Mouse (Mus musculus): ENCODE results near the gene Tfpi. TPM values are rescaled to one million over a fixed set of nuclear protein-coding genes. Genes with fewer than 3 reads are reported as not detected.
"Not testable (repeated sequence)": the region's sequence is repeated elsewhere in the genome, so short reads cannot be mapped to it uniquely, and the experiment has no call there.

The Tfpi gene
- polyA plus RNA-seq, 1 experiment from 2014 or later: 24.5 TPM

- Histone ChIP-seq H3K27ac (ENCODE audit: low read depth, low read length) (no peak overlapping the region), H3K4me2 (ENCODE audit: low read depth) (no peak overlapping the region), H3K9me3 (ENCODE audit: control insufficient read depth, low read length) (no peaks in the 10 kb centered on the region), H3K4me1 (ENCODE audit: control insufficient read depth, insufficient read depth, low read length) (no peaks in the 10 kb centered on the region), H3K27me3 (ENCODE audit: control insufficient read depth, insufficient read depth, low read length) (no peaks in the 10 kb centered on the region), H3K36me3 (ENCODE audit: control insufficient read depth, insufficient read depth, low read length) (no peaks in the 10 kb centered on the region), H3K9ac (ENCODE audit: low read length) (no peak overlapping the region), H3K4me3 (ENCODE audit: low read depth, low read length) (no peak overlapping the region)
- DNase-seq (ENCODE audit: low spot score) (no peak), ATAC-seq (ENCODE audit: insufficient read depth, low FRiP score, low TSS enrichment) (no peak)
Observed at GRCm38 (mm10) chr2:84389075-84389474, 87.5 kb downstream of the Tfpi start.

DNA sequence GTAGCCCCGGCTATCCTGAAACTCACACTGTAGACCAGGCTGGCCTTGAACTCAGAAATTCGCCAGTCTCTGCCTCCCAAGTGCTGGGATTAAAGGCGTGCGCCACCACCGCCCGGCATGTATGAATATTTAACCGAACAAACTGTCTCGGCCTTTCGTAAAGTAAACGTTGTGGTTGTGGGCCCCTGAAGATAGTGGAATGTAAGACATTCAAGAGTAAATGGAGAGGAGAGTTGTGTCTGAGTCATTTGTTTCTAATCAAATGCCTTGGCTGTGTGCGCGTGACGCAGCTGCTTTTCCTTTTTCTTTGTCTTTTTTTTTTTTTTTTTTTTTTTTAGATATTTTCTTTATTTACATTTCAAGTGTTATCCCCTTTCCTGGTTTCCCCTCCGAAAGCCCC is 88.0 kb downstream of the Tfpi start:
- not testable (repeated sequence) for H3K4me2 ChIP-seq (ENCODE audit: low read depth); H3K4me1 ChIP-seq (ENCODE audit: control insufficient read depth, insufficient read depth, low read length); ATAC-seq (ENCODE audit: insufficient read depth, low FRiP score, low TSS enrichment); H3K9ac ChIP-seq (ENCODE audit: low read length); H3K9me3 ChIP-seq (ENCODE audit: control insufficient read depth, low read length); H3K27ac ChIP-seq (ENCODE audit: low read depth, low read length); H3K27me3 ChIP-seq (ENCODE audit: control insufficient read depth, insufficient read depth, low read length); H3K4me3 ChIP-seq (ENCODE audit: low read depth, low read length); H3K36me3 ChIP-seq (ENCODE audit: control insufficient read depth, insufficient read depth, low read length); DNase-seq (ENCODE audit: low spot score)
- WGBS: 88% methylated on average over 14 of the region's 14 CpGs

- Histone ChIP-seq H3K4me1 (ENCODE audit: control insufficient read depth, insufficient read depth, low read length) (no peaks in the 10 kb centered on the region), H3K4me2 (ENCODE audit: low read depth) (no peak overlapping the region), H3K36me3 (ENCODE audit: control insufficient read depth, insufficient read depth, low read length) (no peaks in the 10 kb centered on the region), H3K9ac (ENCODE audit: low read length) (no peak overlapping the region), H3K4me3 (ENCODE audit: low read depth, low read length) (no peak overlapping the region), H3K27me3 (ENCODE audit: control insufficient read depth, insufficient read depth, low read length) (no peaks in the 10 kb centered on the region), H3K27ac (ENCODE audit: low read depth, low read length) (no peak overlapping the region), H3K9me3 (ENCODE audit: control insufficient read depth, low read length) (no peaks in the 10 kb centered on the region)
- DNase-seq (ENCODE audit: low spot score) (no peak), ATAC-seq (ENCODE audit: insufficient read depth, low FRiP score, low TSS enrichment) (no peak)
- WGBS: 77% methylated on average over 7 of the region's 7 CpGs
Observed at GRCm38 (mm10) chr2:84388023-84388416, 88.6 kb downstream of the Tfpi start.

DNA sequence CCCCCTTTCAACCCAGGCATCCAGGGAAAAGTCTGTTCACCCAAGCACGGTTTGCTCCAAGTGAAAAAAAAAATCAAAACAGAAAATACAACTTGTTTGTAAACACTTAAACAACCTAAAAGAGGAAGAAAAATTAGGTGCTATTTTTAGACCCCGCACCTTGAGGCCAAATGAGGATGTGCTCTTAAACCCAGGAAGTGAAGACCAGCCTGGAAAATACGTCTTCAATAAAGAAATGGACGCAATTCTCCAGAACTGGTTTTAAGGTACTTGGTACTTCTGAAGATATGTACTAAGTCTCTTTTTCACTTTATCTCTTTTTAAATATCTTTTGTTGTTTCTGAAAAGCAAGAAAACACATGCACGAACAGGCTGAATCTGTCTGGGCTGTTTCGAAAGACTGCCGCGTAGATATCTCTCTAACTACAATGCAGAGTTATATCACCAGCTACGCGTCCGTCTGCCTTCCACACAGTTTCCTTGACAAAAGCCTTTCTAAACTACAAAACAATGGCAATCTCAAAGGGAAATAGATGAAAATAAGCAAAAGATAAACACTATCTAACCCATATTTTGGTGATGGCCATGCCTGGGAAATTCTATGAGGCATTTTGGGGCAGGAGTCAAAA is 89.1 kb downstream of the Tfpi start:
- no peak for ATAC-seq (ENCODE audit: insufficient read depth, low FRiP score, low TSS enrichment)
- H3K4me2 ChIP-seq (ENCODE audit: low read depth): peak overlapping the region; percentile 19; the same call in 1 of the 2 replicates
- H3K9ac ChIP-seq (ENCODE audit: low read length): no peak overlapping the region
- 76% methylated on average over 11 of the region's 11 CpGs for WGBS
- H3K4me3 ChIP-seq (ENCODE audit: low read depth, low read length): no peak overlapping the region
- no peaks in the 10 kb centered on the region for H3K36me3 ChIP-seq (ENCODE audit: control insufficient read depth, insufficient read depth, low read length)
- no peak for DNase-seq (ENCODE audit: low spot score)
- H3K27ac ChIP-seq (ENCODE audit: low read depth, low read length): no peak overlapping the region
- no peaks in the 10 kb centered on the region for H3K27me3 ChIP-seq (ENCODE audit: control insufficient read depth, insufficient read depth, low read length)
- no peaks in the 10 kb centered on the region for H3K9me3 ChIP-seq (ENCODE audit: control insufficient read depth, low read length)
- H3K4me1 ChIP-seq (ENCODE audit: control insufficient read depth, insufficient read depth, low read length): no peaks in the 10 kb centered on the region

- DNase-seq (ENCODE audit: low spot score): no peak
- no peaks in the 10 kb centered on the region for H3K27me3 ChIP-seq (ENCODE audit: control insufficient read depth, insufficient read depth, low read length)
- 0 out of 2 replicates have a peak, but pooled peaks have one; percentile 8 for ATAC-seq (ENCODE audit: insufficient read depth, low FRiP score, low TSS enrichment)
- H3K36me3 ChIP-seq (ENCODE audit: control insufficient read depth, insufficient read depth, low read length): no peaks in the 10 kb centered on the region
- no peak overlapping the region for H3K9ac ChIP-seq (ENCODE audit: low read length)
- H3K9me3 ChIP-seq (ENCODE audit: control insufficient read depth, low read length): no peaks in the 10 kb centered on the region
- H3K4me2 ChIP-seq (ENCODE audit: low read depth): peak overlapping the region; percentile 21; the same call in 1 of the 2 replicates
- WGBS: 47% methylated on average over 18 of the region's 18 CpGs
- H3K4me1 ChIP-seq (ENCODE audit: control insufficient read depth, insufficient read depth, low read length): no peaks in the 10 kb centered on the region
- H3K27ac ChIP-seq (ENCODE audit: low read depth, low read length): no peak overlapping the region
- H3K4me3 ChIP-seq (ENCODE audit: low read depth, low read length): no peak overlapping the region
Observed at GRCm38 (mm10) chr2:84386563-84387393, 89.8 kb downstream of the Tfpi start.

DNA sequence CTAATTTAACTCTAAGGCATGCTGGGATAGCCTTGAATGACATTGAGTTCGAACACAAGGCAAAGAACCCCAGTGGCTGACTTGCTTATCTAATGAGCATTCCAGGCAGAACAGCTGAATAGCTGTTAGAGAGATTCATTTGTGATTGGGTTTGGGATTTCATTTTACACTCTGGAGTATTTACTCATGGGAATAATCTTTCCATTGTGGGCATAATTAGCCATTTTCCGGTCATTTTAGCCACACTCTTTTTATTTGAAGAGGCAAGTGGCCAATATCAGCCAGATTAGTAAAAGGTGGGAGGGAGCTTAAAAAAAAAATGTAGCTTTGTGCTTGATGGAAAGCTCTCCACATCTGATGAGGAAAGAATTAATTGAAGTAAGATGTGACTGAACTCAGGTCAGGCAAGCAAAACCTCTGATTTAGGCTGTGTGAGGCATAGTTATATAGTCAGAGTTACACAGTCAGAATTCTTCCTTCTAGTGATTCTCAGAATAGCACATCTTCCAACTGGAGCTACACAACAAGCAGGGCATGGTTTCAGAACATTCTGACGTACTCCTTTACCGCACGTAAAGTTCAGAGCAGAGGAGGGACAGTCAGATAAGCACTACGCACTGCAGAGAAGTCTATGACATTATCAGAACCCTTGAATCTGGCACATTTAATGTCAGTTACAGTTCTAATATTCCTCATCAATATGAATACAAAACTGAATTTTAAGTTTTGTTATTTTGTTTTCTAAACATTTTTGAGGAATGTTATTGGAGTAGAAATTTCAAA is 91.5 kb downstream of the Tfpi start:
- no peaks in the 10 kb centered on the region for H3K9me3 ChIP-seq (ENCODE audit: control insufficient read depth, low read length)
- no peaks in the 10 kb centered on the region for H3K27me3 ChIP-seq (ENCODE audit: control insufficient read depth, insufficient read depth, low read length)
- no peaks in the 10 kb centered on the region for H3K36me3 ChIP-seq (ENCODE audit: control insufficient read depth, insufficient read depth, low read length)
- no peak overlapping the region for H3K4me3 ChIP-seq (ENCODE audit: low read depth, low read length)
- DNase-seq (ENCODE audit: low spot score) (no peak), ATAC-seq (ENCODE audit: insufficient read depth, low FRiP score, low TSS enrichment) (no peak)
- H3K9ac ChIP-seq (ENCODE audit: low read length): no peak overlapping the region
- 87% methylated on average over 6 of the region's 6 CpGs for WGBS
- no peaks in the 10 kb centered on the region for H3K4me1 ChIP-seq (ENCODE audit: control insufficient read depth, insufficient read depth, low read length)
- H3K27ac ChIP-seq (ENCODE audit: low read depth, low read length): no peak overlapping the region
- H3K4me2 ChIP-seq (ENCODE audit: low read depth): no peak overlapping the region

DNA sequence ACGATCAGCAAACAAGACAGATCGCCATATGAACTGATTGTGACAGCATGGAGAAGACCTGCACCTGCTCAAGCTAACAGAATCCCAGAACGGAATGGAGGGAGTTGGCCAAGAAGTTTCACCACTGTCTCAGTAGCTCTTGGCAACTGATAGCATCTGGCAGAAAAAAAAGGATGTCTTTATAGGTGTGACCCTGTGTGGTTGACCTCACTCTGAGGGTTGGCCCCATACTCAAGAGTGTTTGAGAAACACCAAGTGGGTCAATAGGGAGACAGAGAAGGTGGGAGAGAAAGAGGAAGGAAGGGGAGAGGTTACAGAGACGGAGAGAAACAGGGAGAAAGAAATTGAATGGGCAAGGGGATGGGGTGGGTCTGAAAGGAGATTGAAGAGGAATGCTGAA is 92.7 kb downstream of the Tfpi start:
- DNase-seq (ENCODE audit: low spot score) (no peak), ATAC-seq (ENCODE audit: insufficient read depth, low FRiP score, low TSS enrichment) (no peak)
- Histone ChIP-seq H3K4me1 (ENCODE audit: control insufficient read depth, insufficient read depth, low read length) (no peaks in the 10 kb centered on the region), H3K4me3 (ENCODE audit: low read depth, low read length) (no peak overlapping the region), H3K9me3 (ENCODE audit: control insufficient read depth, low read length) (no peaks in the 10 kb centered on the region), H3K9ac (ENCODE audit: low read length) (no peak overlapping the region), H3K36me3 (ENCODE audit: control insufficient read depth, insufficient read depth, low read length) (no peaks in the 10 kb centered on the region), H3K4me2 (ENCODE audit: low read depth) (no peak overlapping the region), H3K27ac (ENCODE audit: low read depth, low read length) (no peak overlapping the region), H3K27me3 (ENCODE audit: control insufficient read depth, insufficient read depth, low read length) (no peaks in the 10 kb centered on the region)
- 86% methylated on average over 4 of the region's 4 CpGs for WGBS
